Mouse (Mus musculus) cerebellum, postnatal 10 days (tissue): ENCODE data around the gene Atf2.
"Not testable (repeated sequence)": the region's sequence is repeated elsewhere in the genome, so short reads cannot be mapped to it uniquely, and the experiment has no call there.

Source experiments
- DNase-seq, 2 experiments: peaks; one replicate each; pipeline ENCODE4 v3.0.0; 2021; ENCODE audit warnings: mixed read lengths in 2 of 2

Gene Atf2

DNA sequence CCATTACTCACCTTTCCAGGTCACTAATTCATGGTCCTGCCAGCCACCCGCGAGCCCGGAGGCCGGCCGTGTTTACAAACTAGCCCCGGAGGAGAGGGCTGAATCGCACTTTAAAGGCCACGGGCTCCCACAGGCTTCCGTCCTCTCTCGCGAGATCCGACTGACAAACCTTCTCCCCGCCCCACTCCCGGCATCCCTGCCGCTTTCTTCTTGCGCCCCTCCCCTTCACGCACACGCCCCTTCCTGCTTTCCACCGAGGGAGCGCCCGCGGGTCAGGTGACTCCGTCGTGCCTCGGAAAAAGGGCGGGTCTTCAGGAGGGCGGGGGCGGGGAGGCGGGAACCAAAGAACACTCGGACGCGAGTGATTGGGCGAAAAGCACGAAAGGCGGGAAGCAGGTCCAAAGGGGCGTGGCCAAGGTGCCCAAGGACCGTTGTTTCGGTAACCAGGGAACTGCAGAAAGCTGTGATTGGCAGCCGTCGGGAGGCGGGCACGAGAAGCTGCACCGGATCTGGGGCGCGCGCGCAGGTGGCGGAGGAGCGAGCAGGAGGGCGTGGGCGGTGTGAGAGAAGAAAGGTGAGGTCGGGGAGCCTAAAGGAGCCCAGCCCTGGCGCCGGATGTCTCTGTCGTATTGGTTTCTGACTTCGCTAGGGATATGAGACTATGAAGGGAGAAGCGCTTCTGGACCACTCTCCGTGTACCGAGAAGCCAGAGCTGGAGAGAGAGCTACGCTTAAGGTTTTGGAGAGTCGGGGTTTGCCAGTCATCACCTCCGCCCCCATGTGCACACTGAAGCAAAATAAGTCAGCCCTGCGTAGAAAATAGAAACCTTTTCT lies at the start of gene Atf2:
Gene Atf2, minus strand, starts transcription at position 176 of the 833 bp plus-strand sequence.
- peak; percentile 100 for DNase-seq

DNA sequence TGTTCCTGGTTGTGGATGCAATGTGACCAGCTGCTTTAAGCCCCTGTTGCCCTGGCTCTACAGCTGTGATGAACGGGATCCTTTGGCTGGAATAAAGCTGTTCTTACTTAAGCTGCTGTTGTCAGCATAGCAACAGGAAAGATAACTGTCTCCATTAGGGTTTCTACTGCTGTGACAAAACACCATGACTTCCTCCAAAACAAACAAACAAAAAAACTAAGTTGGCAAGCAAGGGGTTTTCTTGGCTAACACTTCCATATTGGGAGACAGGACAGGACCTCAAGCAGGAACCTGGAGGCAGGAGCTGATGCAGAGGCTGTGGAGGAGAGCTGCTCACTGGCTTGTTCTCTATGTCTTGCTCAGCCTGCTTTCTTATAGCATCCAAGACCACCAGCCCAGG lies 48.8 kb upstream of the Atf2 start:
- DNase-seq, result no peak

DNA sequence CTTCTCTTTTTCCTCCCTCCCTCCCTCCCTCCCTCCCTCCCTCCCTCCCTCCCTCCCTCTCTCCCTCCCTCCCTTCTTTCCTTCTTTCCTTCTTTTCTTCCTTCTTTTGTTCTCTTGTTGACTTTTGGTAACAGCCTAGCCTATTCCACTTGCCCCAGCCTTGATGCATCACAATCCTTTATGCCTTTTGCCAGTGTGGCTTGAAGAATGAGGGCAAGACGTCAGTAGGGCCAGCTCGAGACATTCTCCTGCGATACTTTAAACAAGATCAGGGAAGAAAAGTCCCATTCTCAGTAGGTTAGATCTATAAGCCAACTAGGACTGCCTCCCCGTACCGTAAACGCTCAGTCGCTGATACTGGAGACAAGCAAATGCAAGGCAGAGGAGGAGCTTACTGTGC lies 48.0 kb upstream of the Atf2 start:
- no peak for DNase-seq

DNA sequence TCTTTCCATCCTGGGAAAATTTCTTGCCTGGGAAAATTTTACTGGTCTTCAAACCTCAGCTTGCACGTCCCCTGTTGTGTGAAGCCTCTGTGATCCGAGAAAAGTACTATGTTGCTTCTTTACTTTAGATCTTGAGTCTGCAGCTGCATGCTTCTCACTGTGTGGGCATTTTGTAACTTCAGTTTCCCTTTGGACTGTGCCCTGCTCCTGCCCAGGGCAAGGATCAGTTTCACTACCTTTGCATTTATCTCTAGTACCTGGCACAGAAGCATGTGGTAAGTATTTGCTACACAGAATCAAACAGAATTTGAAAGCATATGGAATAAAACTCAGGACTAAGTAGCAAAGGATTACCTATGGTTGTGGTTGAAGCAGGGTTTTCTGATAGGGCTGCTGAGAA lies 46.5 kb upstream of the Atf2 start:
- DNase-seq, result no peak

DNA sequence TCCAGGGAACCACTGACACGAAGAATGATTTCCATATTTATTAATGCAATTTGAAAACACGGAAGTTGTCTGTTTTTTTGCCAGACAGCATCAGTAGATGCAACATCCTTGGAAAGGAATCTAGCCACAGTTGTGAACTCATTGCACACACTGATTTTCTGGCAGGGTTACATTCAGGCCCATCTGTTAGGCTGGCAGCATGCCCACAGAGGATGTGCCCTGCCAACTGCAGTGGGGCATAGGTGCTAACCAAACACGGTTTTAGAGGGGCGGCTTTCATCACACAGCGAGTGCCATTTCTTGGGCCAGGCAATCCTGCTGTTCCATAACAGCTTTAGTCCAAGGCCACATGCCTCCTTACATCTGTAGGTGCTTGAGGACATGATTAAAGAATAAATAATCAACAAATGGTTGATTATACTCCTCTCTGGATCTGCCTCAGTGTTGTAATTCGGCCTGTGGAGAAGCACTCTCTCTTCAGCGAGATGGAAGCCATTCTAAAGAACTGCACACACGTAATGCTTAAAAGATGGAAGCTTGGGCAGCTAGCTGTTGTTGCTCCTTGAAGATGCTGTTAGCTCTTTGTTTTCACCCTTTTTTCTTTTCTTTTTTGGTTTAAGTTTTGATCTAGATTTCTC lies 40.4 kb upstream of the Atf2 start:
- peak; percentile 97 to 98 for DNase-seq

DNA sequence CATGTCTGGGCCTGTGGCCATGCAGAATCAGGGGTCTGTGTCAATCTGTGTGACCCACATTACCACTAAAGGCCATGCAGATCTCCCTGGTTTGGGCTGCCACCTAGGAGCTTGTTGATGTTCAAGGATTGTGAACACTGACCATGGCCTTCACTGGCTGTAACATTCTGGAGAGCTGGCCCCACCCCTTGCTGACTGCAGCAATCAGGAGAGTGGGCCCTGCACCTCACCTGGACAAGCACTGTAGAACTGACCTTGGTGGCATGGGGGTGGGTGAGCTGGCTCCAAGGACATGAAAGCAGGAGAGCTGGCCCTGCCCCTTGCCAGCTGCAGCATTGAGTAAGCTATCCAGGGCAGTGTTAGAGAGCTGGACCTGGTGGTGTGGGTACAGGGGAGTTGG lies 35.3 kb upstream of the Atf2 start:
- DNase-seq, result no peak

DNA sequence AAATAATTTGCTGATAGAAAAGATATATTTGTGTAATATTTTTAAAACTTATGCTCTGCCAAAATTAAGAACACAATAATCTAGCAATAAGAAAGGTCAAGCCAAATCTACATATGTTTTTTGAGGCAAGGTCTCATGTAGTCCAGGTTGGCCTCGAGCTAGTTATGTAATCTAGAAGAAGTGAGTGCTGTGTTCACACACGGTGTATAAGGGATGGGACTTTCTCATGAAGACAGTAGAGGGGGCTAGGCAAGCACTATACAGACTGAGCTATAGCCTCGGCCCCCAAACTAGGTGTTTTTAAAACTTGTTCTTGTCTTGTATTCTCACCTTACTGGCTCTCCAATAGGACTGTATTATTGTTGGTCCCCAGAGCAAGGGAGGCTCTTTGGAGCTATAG lies 33.1 kb upstream of the Atf2 start:
- peak in 1 of 2 experiments; percentile 35 for DNase-seq

DNA sequence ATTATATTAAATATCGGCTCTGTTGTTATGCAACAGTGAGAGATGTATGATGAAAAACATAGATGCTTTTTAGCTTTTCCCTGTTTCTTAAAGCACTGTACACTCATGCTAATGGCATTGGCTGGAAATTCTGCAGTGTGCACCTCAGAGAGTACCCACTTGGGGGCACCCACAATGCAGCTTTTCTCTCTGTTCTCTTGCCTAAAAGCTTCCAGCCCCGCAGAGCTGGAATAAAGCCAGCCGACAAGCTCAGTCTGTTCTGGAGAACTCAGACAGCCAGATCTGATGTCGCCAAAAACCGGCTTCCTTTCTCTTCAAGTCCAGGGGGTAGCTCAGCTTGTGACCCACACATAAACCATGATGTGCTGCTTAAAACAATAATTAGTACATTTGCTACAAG lies 32.6 kb upstream of the Atf2 start:
- peak; percentile 99 for DNase-seq

DNA sequence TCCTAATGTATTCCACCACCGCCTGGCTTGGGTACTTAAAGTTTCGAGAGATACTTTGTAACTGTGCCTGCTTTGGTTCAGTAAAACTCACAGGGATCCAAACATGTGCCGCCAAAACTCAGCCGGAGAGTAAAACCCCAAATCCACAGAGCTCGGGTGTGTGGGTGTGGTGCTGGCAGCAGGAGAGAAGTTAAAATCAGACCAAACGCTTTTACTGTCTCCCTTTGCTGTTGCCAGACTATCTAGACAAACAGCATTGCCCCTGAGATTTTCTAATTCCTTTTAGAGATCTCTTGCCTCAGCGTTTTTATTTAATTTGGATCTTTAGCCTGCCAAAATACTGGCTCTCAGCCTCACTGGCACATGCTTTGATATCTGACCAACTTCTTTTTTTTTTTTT lies 27.2 kb upstream of the Atf2 start:
- no peak for DNase-seq

DNA sequence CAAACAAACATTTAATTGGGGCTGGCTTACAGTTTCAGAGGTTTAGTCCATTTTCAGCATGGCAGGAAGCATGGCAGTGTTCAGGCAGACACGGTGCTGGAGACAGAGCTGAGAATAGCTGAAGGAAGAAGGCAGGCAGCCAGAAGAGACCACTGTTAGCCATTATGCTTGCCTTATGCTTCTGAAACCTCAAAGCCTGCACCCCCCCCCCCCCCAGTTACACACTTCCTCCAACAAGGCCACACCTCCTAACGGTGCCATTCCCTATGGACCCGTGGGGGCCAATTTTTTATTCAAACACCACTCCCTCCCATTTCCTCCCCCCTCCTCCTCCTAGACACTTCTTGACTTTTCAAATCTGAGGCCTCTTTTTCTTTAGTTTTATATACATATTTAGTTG lies 19.8 kb upstream of the Atf2 start:
- DNase-seq, result peak; percentile 26 to 33

DNA sequence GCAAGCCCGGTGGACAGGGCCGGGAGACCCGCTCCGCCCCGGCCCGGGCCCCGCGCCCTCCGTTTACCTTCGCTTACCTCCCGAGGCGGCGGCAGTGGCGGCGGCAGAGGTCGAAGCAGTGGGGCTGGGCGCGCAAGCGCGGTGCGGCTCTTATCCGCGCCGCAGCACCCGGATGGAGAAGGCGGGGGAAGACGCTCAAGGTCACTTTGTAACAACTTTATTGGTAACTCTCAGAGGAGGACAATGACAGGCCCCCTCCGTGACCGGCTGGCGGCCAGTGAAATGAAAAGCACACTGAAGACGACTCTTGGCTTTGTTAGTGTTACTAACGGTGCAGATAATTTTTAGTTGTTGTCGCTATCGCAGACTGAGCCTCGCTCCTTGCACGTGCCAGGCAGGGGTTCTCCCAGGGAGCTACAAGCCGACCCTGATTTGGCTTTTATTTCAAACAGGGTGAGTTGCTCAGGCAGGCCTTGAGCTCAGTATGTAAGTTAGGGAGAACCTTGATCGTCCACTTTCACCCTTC lies 18.8 kb upstream of the Atf2 start, which contains the start of gene Atp5g3:
Gene Atp5g3, minus strand, starts transcription at position 152 of the 526 bp plus-strand sequence.
- peak; percentile 95 to 96 for DNase-seq

DNA sequence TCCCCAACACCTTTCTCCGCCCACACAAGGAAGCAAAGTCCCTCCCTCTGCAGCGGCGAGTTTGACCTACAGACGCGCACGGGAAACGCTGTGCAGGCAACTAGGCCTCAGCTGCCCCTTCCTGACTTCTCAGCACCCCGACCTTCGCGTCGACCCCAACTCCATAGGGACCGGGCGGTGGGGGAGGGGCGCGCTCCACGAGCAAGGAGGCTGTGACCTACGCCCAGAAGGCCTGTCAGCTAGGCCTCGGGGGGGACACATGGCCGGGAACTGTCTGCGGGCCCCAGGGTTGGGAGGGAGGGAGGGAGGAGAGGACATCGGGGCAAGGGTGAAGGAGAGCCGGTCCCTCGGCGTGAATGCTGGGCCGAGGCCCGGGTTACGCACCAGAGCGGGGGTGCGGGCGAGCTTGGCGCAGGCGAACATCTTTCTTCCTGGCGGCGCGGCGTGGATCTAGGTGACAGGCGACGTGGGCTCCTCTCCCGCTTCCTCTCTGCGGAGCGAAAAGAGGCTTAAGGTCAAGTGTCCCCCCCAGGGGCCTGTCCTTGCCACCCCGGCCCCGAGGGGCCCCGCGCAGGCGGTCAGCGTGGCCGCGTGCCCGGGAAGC lies 18.2 kb upstream of the Atf2 start:
- DNase-seq, result peak; percentile 79 to 81

DNA sequence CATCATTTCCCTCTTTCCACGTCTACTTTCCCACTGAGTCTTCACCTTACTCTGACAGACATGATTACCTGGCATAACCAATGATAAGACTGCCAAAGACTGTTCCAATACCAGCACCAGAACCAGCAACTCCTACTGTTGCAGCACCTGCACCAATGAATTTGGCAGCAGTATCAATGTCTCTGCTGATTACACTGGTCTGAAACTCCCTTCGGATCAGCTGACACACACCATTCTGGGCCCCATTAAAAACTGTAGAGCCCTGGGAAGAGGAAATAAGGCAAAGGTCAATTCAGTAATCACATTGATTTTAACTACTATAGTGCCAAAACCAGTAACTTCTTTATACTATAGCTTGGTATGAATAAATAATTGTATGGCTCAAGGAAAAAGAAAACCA lies 16.7 kb upstream of the Atf2 start:
- no peak for DNase-seq

DNA sequence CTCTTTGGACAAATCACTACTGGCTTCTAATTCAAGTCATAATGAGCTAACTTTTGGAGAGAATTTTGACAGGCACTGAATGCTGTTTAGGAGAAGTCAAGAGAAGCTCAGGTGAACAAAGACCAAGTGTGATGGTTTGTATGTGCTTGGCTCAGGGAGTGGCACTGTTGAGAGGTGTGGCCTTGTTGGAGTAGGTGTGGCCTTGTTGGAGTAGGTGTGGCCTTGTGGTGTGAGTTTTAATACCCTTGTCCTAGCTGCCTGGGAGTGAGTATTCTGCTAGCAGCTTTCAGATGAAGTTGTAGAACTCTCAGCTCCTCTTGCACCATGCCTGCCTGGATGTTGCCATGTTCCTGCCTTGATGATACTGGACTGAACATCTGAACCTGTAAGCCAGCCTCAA lies 12.2 kb upstream of the Atf2 start:
- DNase-seq, result not testable (repeated sequence)

DNA sequence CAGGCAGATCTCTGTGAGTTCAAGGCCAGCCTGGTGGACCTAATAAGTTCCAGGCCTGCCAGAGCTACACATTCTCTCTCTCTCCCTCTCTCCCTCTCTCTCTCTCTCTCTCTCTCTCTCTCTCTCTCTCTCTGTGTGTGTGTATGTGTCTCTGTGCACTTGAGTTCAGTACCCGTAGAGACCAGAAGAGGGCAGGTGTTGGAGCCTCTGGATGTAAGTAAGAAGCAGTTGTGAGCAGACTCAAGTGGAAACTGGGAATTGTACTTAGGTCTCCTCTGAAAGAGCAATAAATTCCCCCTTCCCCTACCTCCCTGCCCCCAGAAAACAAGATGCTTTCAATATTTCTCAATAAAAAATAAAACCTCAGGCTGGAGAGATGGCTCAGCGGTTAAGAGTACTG lies 11.1 kb upstream of the Atf2 start:
- no peak for DNase-seq

DNA sequence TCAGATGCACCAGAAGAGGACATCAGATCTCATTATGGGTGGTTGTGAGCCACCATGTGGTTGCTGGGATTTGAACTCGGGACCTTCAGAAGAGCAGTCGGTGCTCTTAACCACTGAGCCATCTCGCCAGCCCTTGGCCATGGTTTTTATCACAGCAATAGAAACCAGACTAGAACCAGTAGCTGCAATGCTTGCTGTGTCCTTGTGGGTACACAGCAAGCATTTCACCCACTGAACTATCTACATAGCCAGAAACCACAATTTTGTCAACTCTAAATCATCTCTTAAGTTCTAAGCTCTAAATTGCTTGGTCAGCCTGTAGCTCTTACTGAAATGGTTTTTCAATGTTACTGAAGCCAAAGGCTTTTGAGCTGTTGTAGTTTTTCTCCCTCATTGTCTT lies 9.9 kb upstream of the Atf2 start:
- not testable (repeated sequence) for DNase-seq

DNA sequence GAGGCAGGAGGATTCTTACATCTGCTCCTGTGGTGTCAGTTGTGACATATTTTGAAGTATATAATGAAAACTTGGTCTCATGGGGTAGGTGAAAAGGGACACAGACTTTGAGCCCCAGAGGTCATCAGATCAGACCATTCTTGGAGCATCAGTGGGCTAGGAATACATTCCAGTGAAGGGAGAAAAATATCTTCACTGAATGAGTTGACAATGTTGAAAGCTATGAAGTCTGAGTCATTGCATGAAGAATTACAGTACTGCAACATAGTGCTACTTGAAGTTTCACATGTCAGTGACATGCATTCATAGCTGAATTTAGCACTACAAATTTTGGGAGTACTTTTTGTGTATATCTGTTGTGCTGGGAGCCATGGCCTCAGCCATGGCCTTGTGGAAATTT lies 8.7 kb upstream of the Atf2 start:
- DNase-seq, result no peak

DNA sequence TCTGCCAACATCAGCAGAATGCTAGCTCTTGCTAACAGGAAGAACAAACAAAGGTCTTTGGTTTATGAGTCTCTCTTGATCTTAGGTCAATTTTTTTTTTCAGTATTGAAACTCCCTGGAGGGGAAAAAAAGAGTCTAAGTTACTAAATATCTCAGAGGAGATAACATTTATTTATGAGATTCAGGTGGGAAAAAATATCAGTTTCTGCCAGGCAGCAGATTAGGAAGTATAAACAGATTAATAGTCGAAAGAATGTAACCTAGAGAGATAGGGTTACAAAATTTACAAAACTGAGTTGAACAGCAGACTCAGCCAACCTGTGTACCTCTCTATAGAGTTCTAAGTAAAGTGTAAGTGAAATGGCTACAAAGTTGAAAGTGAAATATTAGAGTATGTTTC lies 7.9 kb upstream of the Atf2 start:
- DNase-seq, result no peak

DNA sequence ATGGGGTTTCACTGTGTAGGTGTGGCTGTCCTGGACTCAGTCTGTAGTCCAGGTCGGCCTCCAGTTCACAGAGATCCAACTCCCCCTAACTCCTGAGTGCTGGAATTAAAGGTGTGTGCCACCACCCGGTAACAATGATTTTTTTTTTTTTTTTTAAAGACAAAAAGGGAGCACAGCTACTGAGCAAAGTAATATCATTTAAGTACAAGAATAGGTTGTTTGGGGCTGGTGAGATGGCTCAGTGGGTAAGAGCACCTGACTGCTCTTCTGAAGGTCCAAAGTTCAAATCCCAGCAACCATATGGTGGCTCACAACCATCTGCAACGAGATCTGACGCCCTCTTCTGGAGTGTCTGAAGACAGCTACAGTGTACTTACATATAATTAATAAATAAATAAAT lies 4.5 kb upstream of the Atf2 start:
- not testable (repeated sequence) for DNase-seq

DNA sequence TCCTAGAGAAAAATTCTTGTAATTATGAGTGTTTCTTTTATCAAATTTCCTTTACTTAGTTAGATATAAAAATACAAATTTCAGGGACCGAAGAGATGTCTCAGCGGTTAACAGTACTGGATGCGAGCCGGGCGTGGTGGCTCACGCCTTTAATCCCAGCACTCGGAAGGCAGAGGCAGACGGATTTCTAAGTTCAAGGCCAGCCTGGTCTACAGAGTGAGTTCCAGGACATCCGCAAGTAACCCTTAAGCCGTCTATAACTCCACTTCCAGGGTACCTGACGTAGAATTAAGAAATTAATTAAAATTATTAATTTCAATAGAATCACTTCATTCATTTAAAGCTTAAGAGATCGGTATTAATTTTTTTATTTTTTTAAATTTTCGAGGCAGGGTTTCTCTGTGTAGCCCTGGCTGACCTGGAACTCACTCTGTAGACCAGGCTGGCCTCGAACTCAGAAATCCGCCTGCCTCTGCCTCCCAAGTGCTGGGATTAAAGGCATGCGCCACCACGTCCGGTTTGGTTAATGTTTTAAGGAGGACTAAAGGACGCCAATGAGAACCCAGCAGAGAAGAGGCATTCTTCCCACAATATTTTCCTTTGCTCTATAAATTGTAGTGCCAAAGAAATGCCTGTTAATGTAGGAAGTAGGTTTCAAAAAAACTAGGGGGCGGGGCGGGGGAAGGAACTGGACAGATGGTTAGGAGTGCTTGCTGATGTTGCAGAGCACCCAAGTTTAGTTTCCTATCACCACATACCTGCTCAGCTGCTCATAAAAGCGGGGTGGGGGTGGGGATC lies 1.2 kb upstream of the Atf2 start:
- DNase-seq, result peak; percentile 19 to 34

DNA sequence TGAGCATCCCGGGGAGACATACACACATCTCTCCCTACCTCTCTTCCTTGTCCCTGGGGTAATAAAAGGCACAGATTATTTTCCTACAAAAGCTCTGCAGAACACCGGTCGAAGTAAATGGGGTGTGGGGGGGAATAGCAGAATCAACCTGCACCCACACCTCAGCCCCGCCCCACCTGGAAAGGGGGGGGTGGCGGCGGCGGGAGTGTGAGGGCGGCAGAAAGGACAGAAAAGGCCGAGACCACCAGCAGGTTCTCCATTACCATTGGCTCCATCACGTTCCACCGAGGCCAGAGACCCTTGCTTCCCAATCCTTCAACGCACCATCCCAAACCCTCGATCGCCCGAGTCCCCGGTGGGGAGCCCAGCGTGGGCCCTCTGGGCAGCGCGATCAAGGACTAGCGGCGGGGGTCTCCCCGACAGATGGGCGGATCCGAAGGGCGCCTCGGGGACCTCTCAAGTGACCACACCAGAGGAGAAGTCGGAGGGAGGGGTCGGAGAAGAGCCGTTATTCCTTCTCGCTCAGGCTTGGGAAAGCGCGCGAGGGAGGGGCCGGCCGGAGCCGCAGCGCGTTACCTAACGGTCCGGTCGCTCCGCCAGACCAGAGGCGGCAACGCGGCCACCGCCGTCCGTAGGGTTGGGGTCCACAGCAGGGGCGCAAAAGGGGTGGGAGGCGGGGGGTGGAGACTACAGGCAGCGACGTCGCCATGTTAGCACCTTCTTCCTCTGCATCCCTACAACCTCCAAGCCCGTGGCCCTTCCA lies 557 bp downstream of the Atf2 start:
- no peak for DNase-seq

DNA sequence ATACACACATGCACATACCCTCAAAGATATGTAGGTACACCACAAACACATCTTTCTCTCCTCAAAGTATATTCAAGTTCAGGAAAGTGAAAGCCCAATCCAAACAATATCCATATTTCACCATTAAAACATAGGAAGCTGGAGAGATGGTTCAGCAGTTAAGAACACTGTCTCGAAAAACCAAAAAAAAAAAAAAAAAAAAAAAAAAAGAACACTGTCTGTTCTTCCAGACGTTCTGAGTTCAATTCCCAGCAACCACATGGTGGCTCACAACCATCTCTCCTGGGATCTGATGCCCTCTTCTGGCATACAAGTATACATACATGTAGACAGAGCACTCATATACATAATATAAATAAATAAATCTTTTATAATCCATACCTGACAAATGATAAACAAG lies 6.4 kb downstream of the Atf2 start:
- DNase-seq, result no peak
